Mouse (Mus musculus): ENCODE data around the gene Ergic1. TPM values are rescaled to one million over a fixed set of nuclear protein-coding genes. Genes with fewer than 3 reads are reported as not detected.

Ergic1 gene
- polyA plus RNA-seq, 1 experiment from 2014 or later = 99.9 TPM

Small RNA genes within 50 kb of the gene (microRNA-seq; reads per million reads assigned to microRNA genes)
- gene Gm22420 = not detected

Other genes starting within 250 kb of the Ergic1 start
- gene Neurl1b, start 146.7 kb upstream of the Ergic1 start, polyA plus RNA-seq (2016; fragmentation: Nextera tagmentation; extraction: Ambion mirVana) = 0.57 and 0.72 TPM in 2 replicates
- gene Dusp1, start 639 bp downstream of the Ergic1 start, polyA plus RNA-seq (2016; fragmentation: Nextera tagmentation; extraction: Ambion mirVana) = 39.8 and 47.2 TPM in 2 replicates
- 94.5 and 104 TPM in 2 replicates for gene Atp6v0e, start 101.7 kb downstream of the Ergic1 start, polyA plus RNA-seq (2016; fragmentation: Nextera tagmentation; extraction: Ambion mirVana)
- gene Crebrf, start 154.2 kb downstream of the Ergic1 start, polyA plus RNA-seq (2016; fragmentation: Nextera tagmentation; extraction: Ambion mirVana) = 7.6 and 8.4 TPM in 2 replicates
- 42.3 and 47.6 TPM in 2 replicates for gene Bnip1, start 219.6 kb downstream of the Ergic1 start, polyA plus RNA-seq (2016; fragmentation: Nextera tagmentation; extraction: Ambion mirVana)

Measured in forebrain, embryonic 12.5 days (tissue).